Mouse (Mus musculus): ENCODE data around the gene Kif26b.

GRCm38 (mm10) chr1:178568551-178569545 is 39.9 kb downstream of the Kif26b start:
- TF ChIP-seq CTCF (IDR thresholded peaks at IDR 0.05; ENCODE audit: control insufficient read depth, insufficient read depth, insufficient replicate concordance, low read depth, low read length) = no peak
- no peak for TF ChIP-seq POLR2A (IDR thresholded peaks at IDR 0.05; ENCODE audit: control insufficient read depth, low read depth, low read length)

Measured in testis, adult 2 months (tissue).